ENCODE assay signal across 31 mouse cellular contexts in genomic region chr7:30804026-30804715, GRCm38 (mm10). TPM values are rescaled to one million over a fixed set of nuclear protein-coding genes. Genes with fewer than 3 reads are reported as not detected.
A peak's percentile ranks its signal among the peaks of the same experiment; 100 is the strongest.
DNase-seq lines count a peak whose midpoint lies in the region; ATAC-seq and TF ChIP-seq lines count a peak whose summit lies in the region.
"Had no signal": no experiment of that assay in that cellular context is flagged by ENCODE, and none has a peak within 500 bp of the region (broad histone marks: within the 10 kb centered on the region; RNA-seq: fewer than 3 reads in every experiment).

No protein-coding gene starts in this region.

- H3K9ac ChIP-seq in intestine, embryonic 16.5 days (ENCODE audit: low read depth, low read length): no peak overlapping the region
- H3K9ac ChIP-seq in lung, postnatal 0 days (replicated peaks; ENCODE audit: low read depth): no peak overlapping the region
- no peak overlapping the region for H3K9ac ChIP-seq in stomach, embryonic 15.5 days
- no peak overlapping the region for H3K9ac ChIP-seq in midbrain, postnatal 0 days (replicated peaks; ENCODE audit: low read length, poor library complexity, severe bottlenecking)
- no peak overlapping the region for H3K9ac ChIP-seq in forebrain, embryonic 11.5 days (ENCODE audit: low read length)
- H3K9ac ChIP-seq: heart, embryonic 12.5 days; hindbrain, embryonic 15.5 days; liver, embryonic 14.5 days had no signal

- H3K9me3 ChIP-seq in intestine, embryonic 16.5 days (ENCODE audit: control insufficient read depth, low read length): peaks cover 5% of the 10 kb centered on the region
- H3K9me3 ChIP-seq in lung, postnatal 0 days (ENCODE audit: low read length): no peaks in the 10 kb centered on the region
- H3K9me3 ChIP-seq in stomach, embryonic 15.5 days: no peaks in the 10 kb centered on the region
- 0 out of 2 replicates have a peak, but pooled peaks cover 5% of the 10 kb centered on the region for H3K9me3 ChIP-seq in midbrain, postnatal 0 days (ENCODE audit: low read length)
- no peaks in the 10 kb centered on the region; the same call in 1 of the 2 replicates for H3K9me3 ChIP-seq in forebrain, embryonic 11.5 days (ENCODE audit: control insufficient read depth, low read length)
- H3K9me3 ChIP-seq: hindbrain, embryonic 15.5 days had no signal

- no peak; the same call in 1 of the 2 replicates for TF ChIP-seq CTCF in lung, postnatal 0 days (IDR thresholded peaks at IDR 0.05)
- TF ChIP-seq CTCF in midbrain, postnatal 0 days (IDR thresholded peaks at IDR 0.05): no peak

- peak; percentile 97 for ATAC-seq in intestine, embryonic 16.5 days
- ATAC-seq in lung, postnatal 0 days: peak; percentile 93
- peak; percentile 89 for ATAC-seq in stomach, embryonic 15.5 days (ENCODE audit: insufficient read depth, low FRiP score, low read depth)
- no peak for ATAC-seq in midbrain, postnatal 0 days (ENCODE audit: low FRiP score)
- no peak for ATAC-seq in forebrain, embryonic 11.5 days (replicated peaks; ENCODE audit: low FRiP score)
- ATAC-seq: forebrain, embryonic 16.5 days; midbrain, embryonic 16.5 days; Patski had no signal

- DNase-seq in cerebellum, adult 9-10 months: peak; percentile 5
- no peak for DNase-seq in cerebellum, postnatal 36 days
- peak; percentile 82 for DNase-seq in lung, postnatal 0 days (ENCODE audit: low spot score)
- no peak for DNase-seq in midbrain, postnatal 0 days (ENCODE audit: low spot score)
- no peak for DNase-seq in forebrain, embryonic 11.5 days (ENCODE audit: low spot score)
- DNase-seq in thymus, postnatal 14 days: no peak
- DNase-seq: adrenal gland, adult 8-10 months; cerebellum, adult 11 months; cerebellum, postnatal 25 days; heart, postnatal 14 days; kidney, adult 18-20 months; layer of hippocampus, postnatal 36 days; retina, postnatal 1 day; thymus, postnatal 36 days had no signal

- WGBS in intestine, embryonic 16.5 days: 61% methylated on average over 9 of the region's 9 CpGs
- 63% methylated on average over 9 of the region's 9 CpGs for WGBS in lung, postnatal 0 days
- 65% methylated on average over 9 of the region's 9 CpGs for WGBS in stomach, embryonic 15.5 days
- 85% methylated on average over 9 of the region's 9 CpGs for WGBS in midbrain, postnatal 0 days
- 88% methylated on average over 9 of the region's 9 CpGs for WGBS in forebrain, embryonic 11.5 days

- no peak overlapping the region for H3K4me3 ChIP-seq in intestine, embryonic 16.5 days (ENCODE audit: low read length)
- no peak overlapping the region for H3K4me3 ChIP-seq in lung, postnatal 0 days (ENCODE audit: low read depth, low read length)
- no peak overlapping the region for H3K4me3 ChIP-seq in stomach, embryonic 15.5 days (replicated peaks)
- no peak overlapping the region for H3K4me3 ChIP-seq in midbrain, postnatal 0 days (ENCODE audit: low read depth, low read length)
- H3K4me3 ChIP-seq in forebrain, embryonic 11.5 days (ENCODE audit: low read depth, low read length): no peak overlapping the region
- H3K4me3 ChIP-seq: erythroblast, embryonic 14.5 days; heart, embryonic 12.5 days; hindbrain, embryonic 15.5 days had no signal

- TF ChIP-seq EP300 in lung, postnatal 0 days (IDR thresholded peaks at IDR 0.05): no peak

- no peaks in the 10 kb centered on the region for H3K27me3 ChIP-seq in intestine, embryonic 16.5 days (replicated peaks; ENCODE audit: control insufficient read depth, insufficient read depth, low read length)
- no peaks in the 10 kb centered on the region for H3K27me3 ChIP-seq in lung, postnatal 0 days (replicated peaks; ENCODE audit: insufficient read depth, low read length)
- no peaks in the 10 kb centered on the region for H3K27me3 ChIP-seq in stomach, embryonic 15.5 days (replicated peaks)
- H3K27me3 ChIP-seq in midbrain, postnatal 0 days (ENCODE audit: insufficient read depth, low read length): no peaks in the 10 kb centered on the region
- no peaks in the 10 kb centered on the region for H3K27me3 ChIP-seq in forebrain, embryonic 11.5 days (ENCODE audit: control insufficient read depth, insufficient read depth, low read length)
- H3K27me3 ChIP-seq: heart, embryonic 12.5 days; hindbrain, embryonic 15.5 days had no signal

- H3K4me1 ChIP-seq in intestine, embryonic 16.5 days (ENCODE audit: control insufficient read depth, insufficient read depth, low read length): no peaks in the 10 kb centered on the region
- H3K4me1 ChIP-seq in lung, postnatal 0 days (ENCODE audit: insufficient read depth, low read depth, low read length): no peaks in the 10 kb centered on the region
- H3K4me1 ChIP-seq in stomach, embryonic 15.5 days: 0 out of 2 replicates have a peak, but pooled peaks cover 4% of the 10 kb centered on the region
- H3K4me1 ChIP-seq in midbrain, postnatal 0 days (ENCODE audit: insufficient read depth, low read length): no peaks in the 10 kb centered on the region
- no peaks in the 10 kb centered on the region for H3K4me1 ChIP-seq in forebrain, embryonic 11.5 days (replicated peaks; ENCODE audit: control insufficient read depth, insufficient read depth, low read length)
- H3K4me1 ChIP-seq: heart, embryonic 12.5 days; hindbrain, embryonic 15.5 days had no signal

- peak overlapping the region; percentile 78 for H3K27ac ChIP-seq in intestine, embryonic 16.5 days (ENCODE audit: low read length)
- peak overlapping the region; percentile 21; the same call in 1 of the 2 replicates for H3K27ac ChIP-seq in lung, postnatal 0 days (ENCODE audit: low read length)
- H3K27ac ChIP-seq in stomach, embryonic 15.5 days: peak overlapping the region; percentile 53
- H3K27ac ChIP-seq in midbrain, postnatal 0 days (ENCODE audit: low read depth, low read length): no peak overlapping the region
- no peak overlapping the region for H3K27ac ChIP-seq in forebrain, embryonic 11.5 days (ENCODE audit: low read depth, low read length)
- H3K27ac ChIP-seq: hindbrain, embryonic 15.5 days; kidney, postnatal 0 days; liver, embryonic 14.5 days had no signal

- H3K4me2 ChIP-seq in intestine, embryonic 16.5 days (ENCODE audit: low read depth, low read length): no peak overlapping the region
- H3K4me2 ChIP-seq in lung, postnatal 0 days (replicated peaks; ENCODE audit: low read depth, low read length): no peak overlapping the region
- no peak overlapping the region for H3K4me2 ChIP-seq in stomach, embryonic 15.5 days
- no peak overlapping the region for H3K4me2 ChIP-seq in midbrain, postnatal 0 days (ENCODE audit: low read depth, low read length, poor library complexity, severe bottlenecking)
- no peak overlapping the region for H3K4me2 ChIP-seq in forebrain, embryonic 11.5 days (ENCODE audit: low read depth, low read length, severe bottlenecking)
- H3K4me2 ChIP-seq: heart, embryonic 12.5 days; hindbrain, embryonic 15.5 days had no signal

- no peaks in the 10 kb centered on the region for H3K36me3 ChIP-seq in intestine, embryonic 16.5 days (ENCODE audit: control insufficient read depth, insufficient read depth, low read length)
- no peaks in the 10 kb centered on the region for H3K36me3 ChIP-seq in lung, postnatal 0 days (ENCODE audit: insufficient read depth, low read length)
- H3K36me3 ChIP-seq in stomach, embryonic 15.5 days: no peaks in the 10 kb centered on the region
- H3K36me3 ChIP-seq in midbrain, postnatal 0 days (ENCODE audit: insufficient read depth, low read length): no peaks in the 10 kb centered on the region
- H3K36me3 ChIP-seq in forebrain, embryonic 11.5 days (ENCODE audit: control insufficient read depth, insufficient read depth, low read length): no peaks in the 10 kb centered on the region
- H3K36me3 ChIP-seq: heart, embryonic 12.5 days; hindbrain, embryonic 15.5 days had no signal

RNA-seq across cellular contexts. Expression of gene Krtdap, which starts 16.5 kb away (rescaled TPM):
- polyA plus RNA-seq in intestine, embryonic 16.5 days (2015; fragmentation: Nextera tagmentation; extraction: Ambion mirVana): 1.5 and 3.4 TPM in 2 replicates
- polyA plus RNA-seq in lung, postnatal 0 days (2015; fragmentation: Nextera tagmentation; extraction: Ambion mirVana): 2.1 and 4.4 TPM in 2 replicates
- 96.1 and 227 TPM in 2 replicates for polyA plus RNA-seq in stomach, embryonic 15.5 days (2015; fragmentation: Nextera tagmentation; extraction: Ambion mirVana)
- total RNA-seq in midbrain, postnatal 0 days (2014; rRNA removed): 4.8 and 19.2 TPM in 2 replicates
- 1.2 and 1.6 TPM in 2 replicates for polyA plus RNA-seq in midbrain, postnatal 0 days (2015; fragmentation: Nextera tagmentation; extraction: Ambion mirVana)
- polyA plus RNA-seq in forebrain, embryonic 11.5 days (2014; fragmentation: Nextera tagmentation; extraction: Ambion mirVana): not detected in 2 replicates
- total RNA-seq: adrenal gland, adult 8-10 months; heart, postnatal 14 days; layer of hippocampus, adult 18-20 months; layer of hippocampus, postnatal 36 days; left cerebral cortex, postnatal 25 days; megakaryocyte, adult 5-6 weeks had no signal
- polyA plus RNA-seq: embryonic facial prominence, embryonic 11.5 days; erythroblast, embryonic 14.5 days; forebrain, embryonic 16.5 days; heart, embryonic 12.5 days; liver, embryonic 14.5 days; midbrain, embryonic 16.5 days; Patski had no signal

RNA-seq across cellular contexts. Expression of gene Ffar2, which starts 19.4 kb away (rescaled TPM):
- 10.9 and 11.7 TPM in 2 replicates for polyA plus RNA-seq in intestine, embryonic 16.5 days (2015; fragmentation: Nextera tagmentation; extraction: Ambion mirVana)
- polyA plus RNA-seq in lung, postnatal 0 days (2015; fragmentation: Nextera tagmentation; extraction: Ambion mirVana): 1.1 and 1.4 TPM in 2 replicates
- polyA plus RNA-seq in stomach, embryonic 15.5 days (2015; fragmentation: Nextera tagmentation; extraction: Ambion mirVana): 14.9 and 26.5 TPM in 2 replicates
- not detected in 2 replicates for total RNA-seq in midbrain, postnatal 0 days (2014; rRNA removed)
- polyA plus RNA-seq in midbrain, postnatal 0 days (2015; fragmentation: Nextera tagmentation; extraction: Ambion mirVana): 0.07 and 0.25 TPM in 2 replicates
- not detected in 2 replicates for polyA plus RNA-seq in forebrain, embryonic 11.5 days (2014; fragmentation: Nextera tagmentation; extraction: Ambion mirVana)
- total RNA-seq: layer of hippocampus, adult 18-20 months; layer of hippocampus, postnatal 36 days; left cerebral cortex, postnatal 25 days had no signal
- polyA plus RNA-seq: embryonic facial prominence, embryonic 11.5 days; erythroblast, embryonic 14.5 days; forebrain, embryonic 16.5 days; heart, embryonic 12.5 days; Patski had no signal

RNA-seq across cellular contexts. Expression of gene Dmkn, which starts 40.6 kb away (rescaled TPM):
- polyA plus RNA-seq in intestine, embryonic 16.5 days (2015; fragmentation: Nextera tagmentation; extraction: Ambion mirVana): 4.4 and 5.8 TPM in 2 replicates
- polyA plus RNA-seq in lung, postnatal 0 days (2015; fragmentation: Nextera tagmentation; extraction: Ambion mirVana): 65.2 and 74.3 TPM in 2 replicates
- 70.8 and 142 TPM in 2 replicates for polyA plus RNA-seq in stomach, embryonic 15.5 days (2015; fragmentation: Nextera tagmentation; extraction: Ambion mirVana)
- 0.71 and 7.9 TPM in 2 replicates for total RNA-seq in midbrain, postnatal 0 days (2014; rRNA removed)
- polyA plus RNA-seq in midbrain, postnatal 0 days (2015; fragmentation: Nextera tagmentation; extraction: Ambion mirVana): 4.5 and 4.9 TPM in 2 replicates
- not detected in 2 replicates for polyA plus RNA-seq in forebrain, embryonic 11.5 days (2014; fragmentation: Nextera tagmentation; extraction: Ambion mirVana)
- polyA plus RNA-seq: embryonic facial prominence, embryonic 11.5 days; erythroblast, embryonic 14.5 days had no signal

RNA-seq across cellular contexts. Expression of gene Ffar3, which starts 51.8 kb away (rescaled TPM):
- polyA plus RNA-seq in intestine, embryonic 16.5 days (2015; fragmentation: Nextera tagmentation; extraction: Ambion mirVana): 0.78 TPM in 2 replicates
- not detected in 2 replicates for polyA plus RNA-seq in lung, postnatal 0 days (2015; fragmentation: Nextera tagmentation; extraction: Ambion mirVana)
- 0.31 and 0.41 TPM in 2 replicates for polyA plus RNA-seq in stomach, embryonic 15.5 days (2015; fragmentation: Nextera tagmentation; extraction: Ambion mirVana)
- total RNA-seq in midbrain, postnatal 0 days (2014; rRNA removed): not detected in 2 replicates
- not detected in 2 replicates for polyA plus RNA-seq in midbrain, postnatal 0 days (2015; fragmentation: Nextera tagmentation; extraction: Ambion mirVana)
- not detected in 2 replicates for polyA plus RNA-seq in forebrain, embryonic 11.5 days (2014; fragmentation: Nextera tagmentation; extraction: Ambion mirVana)
- total RNA-seq: gastrocnemius, adult 18-20 months; gastrocnemius, postnatal 4 days; heart, postnatal 14 days; layer of hippocampus, adult 18-20 months; layer of hippocampus, postnatal 36 days; left cerebral cortex, postnatal 25 days; megakaryocyte, adult 5-6 weeks had no signal
- polyA plus RNA-seq: embryonic facial prominence, embryonic 11.5 days; erythroblast, embryonic 14.5 days; forebrain, embryonic 16.5 days; heart, embryonic 12.5 days; hindbrain, embryonic 15.5 days; limb, embryonic 14.5 days; liver, embryonic 14.5 days; midbrain, embryonic 16.5 days; Patski had no signal

RNA-seq across cellular contexts. Expression of gene Sbsn, which starts 52.9 kb away (rescaled TPM):
- 0.89 and 1.6 TPM in 2 replicates for polyA plus RNA-seq in intestine, embryonic 16.5 days (2015; fragmentation: Nextera tagmentation; extraction: Ambion mirVana)
- polyA plus RNA-seq in lung, postnatal 0 days (2015; fragmentation: Nextera tagmentation; extraction: Ambion mirVana): 6.7 and 7.3 TPM in 2 replicates
- polyA plus RNA-seq in stomach, embryonic 15.5 days (2015; fragmentation: Nextera tagmentation; extraction: Ambion mirVana): 8.4 and 17.9 TPM in 2 replicates
- total RNA-seq in midbrain, postnatal 0 days (2014; rRNA removed): 2.4 and 4.0 TPM in 2 replicates
- polyA plus RNA-seq in midbrain, postnatal 0 days (2015; fragmentation: Nextera tagmentation; extraction: Ambion mirVana): 1.8 and 4.1 TPM in 2 replicates
- 0.27 and 1.8 TPM in 2 replicates for polyA plus RNA-seq in forebrain, embryonic 11.5 days (2014; fragmentation: Nextera tagmentation; extraction: Ambion mirVana)

Comparison
In these comparisons a context has a peak if more than half of its experiments do, and no peak if none do; other contexts are left out.
1. DNase-seq: peak in cerebellum, adult 9-10 months (single experiment) and lung, postnatal 0 days (single experiment); none in cerebellum, postnatal 36 days (0 of 2), midbrain, postnatal 0 days (single experiment), forebrain, embryonic 11.5 days (single experiment) and thymus, postnatal 14 days (single experiment).
2. ATAC-seq: peak in intestine, embryonic 16.5 days (single experiment), lung, postnatal 0 days (single experiment) and stomach, embryonic 15.5 days (single experiment); none in midbrain, postnatal 0 days (single experiment) and forebrain, embryonic 11.5 days (single experiment).
3. H3K27ac ChIP-seq: peak in intestine, embryonic 16.5 days (single experiment), lung, postnatal 0 days (single experiment) and stomach, embryonic 15.5 days (single experiment); none in midbrain, postnatal 0 days (single experiment) and forebrain, embryonic 11.5 days (single experiment).
4. RNA of gene Krtdap, which starts 16.5 kb away (polyA plus RNA-seq): 96.1 to 227 TPM in stomach, embryonic 15.5 days; 2.1 to 4.4 TPM in lung, postnatal 0 days, 1.5 to 3.4 TPM in intestine, embryonic 16.5 days, 1.2 to 1.6 TPM in midbrain, postnatal 0 days and not detected in forebrain, embryonic 11.5 days; every median in the first group is over 10 times any median in the second.